Mouse (Mus musculus) heart, postnatal 0 days (tissue): ENCODE results near the gene Scaf11.

Experiments
- CTCF ChIP-seq: IDR thresholded peaks from 2 replicates; pipeline ENCODE4 v1.5.1; 2016; ENCODE audit warnings: antibody characterized with exemption, control low read depth, low read depth
- EP300 ChIP-seq: IDR thresholded peaks from 2 replicates; pipeline ENCODE4 v1.6.1; 2016; ENCODE audit warnings: antibody characterized with exemption, low read depth

GRCm38 (mm10) chr15:96475571-96475972, 14.9 kb upstream of the Scaf11 start:
- TF ChIP-seq CTCF (no peak), EP300 (no peak)
